Mouse (Mus musculus) olfactory bulb, adult 2 months (tissue): ENCODE results near the gene Aurkaip1. TPM values are rescaled to one million over a fixed set of nuclear protein-coding genes. Genes with fewer than 3 reads are reported as not detected.

Experiments
- H3K27ac ChIP-seq: fragments of 200-500 bp; 2 replicates; pipeline ENCODE4 v1.5.1; 2012; ENCODE audit warnings: low read depth, low read length; ENCODE audit not compliant: insufficient read depth
- H3K4me1 ChIP-seq: fragments of 200-500 bp; 2 replicates; pipeline ENCODE4 v1.6.1; 2012; ENCODE audit warnings: low read length; ENCODE audit not compliant: control insufficient read depth, insufficient read depth
- H3K4me3 ChIP-seq: fragments of 200-500 bp; 2 replicates; pipeline ENCODE4 v1.5.1; 2012; ENCODE audit warnings: mild to moderate bottlenecking, low read depth, low read length, moderate library complexity; ENCODE audit not compliant: insufficient read depth
- CTCF ChIP-seq: fragments of 200-500 bp; IDR thresholded peaks from 2 replicates; pipeline ENCODE4 v1.5.1; 2012; ENCODE audit warnings: low read depth, mild to moderate bottlenecking, low read length, moderate library complexity; ENCODE audit not compliant: insufficient read depth
- POLR2A ChIP-seq: fragments of 200-500 bp; IDR thresholded peaks from 2 replicates; pipeline ENCODE4 v1.6.1; 2012; ENCODE audit warnings: mild to moderate bottlenecking, low read depth, low read length, moderate library complexity; ENCODE audit not compliant: insufficient read depth
- WGBS: fragments of 180-500 bp; shearing (Covaris S2); methylation state at CpG from one replicate; pipeline ENCODE4 v1.1.7; 2018; 5-methylcytosine and 5-hydroxymethylcytosine counted together
- polyA plus RNA-seq: library from polyadenylated mRNA; stranded (reverse); fragments of >200 nt; gene quantifications from 2 replicates; pipeline ENCODE4 v1.2.4, GENCODE M21; 2012; ENCODE audit warnings: low replicate concordance; ENCODE audit not compliant: missing spikeins, insufficient read depth, insufficient read length

Aurkaip1 gene
- polyA plus RNA-seq, 1 experiment = not detected

- no peaks in the 10 kb centered on the region for H3K4me1 ChIP-seq
- H3K27ac ChIP-seq = no peak overlapping the region
- TF ChIP-seq POLR2A = no peak
- no peak for TF ChIP-seq CTCF
- WGBS = 79% methylated on average over 24 of the region's 24 CpGs
- H3K4me3 ChIP-seq = no peak overlapping the region
These were observed 39.7 kb upstream of the Aurkaip1 start for GRCm38 (mm10) chr4:155791240-155791933.

- WGBS = 78% methylated on average over 2 of the region's 2 CpGs
- no peaks in the 10 kb centered on the region for H3K4me1 ChIP-seq
- H3K4me3 ChIP-seq = no peak overlapping the region
- H3K27ac ChIP-seq = no peak overlapping the region
- TF ChIP-seq CTCF (no peak), POLR2A (no peak)
These were observed 37.3 kb upstream of the Aurkaip1 start for GRCm38 (mm10) chr4:155793730-155794129.

GRCm38 (mm10) chr4:155802075-155802474 lies 29.0 kb upstream of the Aurkaip1 start:
- TF ChIP-seq POLR2A (no peak), CTCF (no peak)
- Histone ChIP-seq H3K4me3 (no peak overlapping the region), H3K27ac (no peak overlapping the region), H3K4me1 (peaks cover 9% of the 10 kb centered on the region)
- 93% methylated on average over 1 of the region's 1 CpGs for WGBS

DNA sequence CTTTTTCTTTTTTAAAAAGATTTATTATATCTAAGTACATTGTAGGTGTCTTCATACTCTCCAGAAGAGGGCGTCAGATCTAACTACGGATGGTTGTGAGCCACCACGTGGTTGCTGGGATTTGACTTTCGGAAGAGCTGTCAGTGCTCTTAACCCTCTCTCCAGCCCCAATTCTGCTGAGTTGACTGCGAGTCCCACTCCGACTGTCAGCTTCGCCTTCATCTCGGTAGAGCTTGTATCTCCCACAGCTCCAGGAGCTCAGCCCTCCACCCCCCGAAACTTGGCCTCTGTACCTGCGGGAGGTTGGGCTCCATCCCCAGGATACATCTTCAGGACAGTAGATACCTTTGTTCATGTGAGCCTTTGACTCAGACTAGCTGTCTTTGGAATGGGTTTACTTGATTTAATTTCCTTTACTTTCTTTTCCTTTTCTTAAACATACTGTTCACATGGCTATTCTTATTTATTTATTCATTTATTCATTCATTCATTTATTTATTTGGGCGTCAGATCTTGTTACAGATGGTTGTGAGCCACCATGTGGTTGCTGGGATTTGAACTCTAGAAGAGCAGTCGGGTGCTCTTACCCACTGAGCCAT lies 28.2 kb upstream of the Aurkaip1 start, which contains the start of gene Mrpl20:
Mrpl20 (plus strand) TSS at position 138 of the 599 bp plus-strand sequence.
- no peak within 1 kb of the TSS; the same call in none of the 2 replicates for H3K27ac ChIP-seq
- peak within 1 kb of the TSS; percentile 81 for H3K4me3 ChIP-seq
- TF ChIP-seq CTCF (no peak), POLR2A (no peak)
- peaks cover 9% of the 10 kb centered on the region for H3K4me1 ChIP-seq
- WGBS = 10% methylated on average over 12 of the region's 12 CpGs

- Histone ChIP-seq H3K27ac (no peak overlapping the region; the same call in none of the 2 replicates), H3K4me1 (peaks cover 9% of the 10 kb centered on the region), H3K4me3 (peak overlapping the region; percentile 81)
- under 1% methylated on average over 58 of the region's 58 CpGs for WGBS
- TF ChIP-seq POLR2A = peak; percentile 83
- TF ChIP-seq CTCF = no peak
These were observed 27.6 kb upstream of the Aurkaip1 start for GRCm38 (mm10) chr4:155803340-155804041.

DNA sequence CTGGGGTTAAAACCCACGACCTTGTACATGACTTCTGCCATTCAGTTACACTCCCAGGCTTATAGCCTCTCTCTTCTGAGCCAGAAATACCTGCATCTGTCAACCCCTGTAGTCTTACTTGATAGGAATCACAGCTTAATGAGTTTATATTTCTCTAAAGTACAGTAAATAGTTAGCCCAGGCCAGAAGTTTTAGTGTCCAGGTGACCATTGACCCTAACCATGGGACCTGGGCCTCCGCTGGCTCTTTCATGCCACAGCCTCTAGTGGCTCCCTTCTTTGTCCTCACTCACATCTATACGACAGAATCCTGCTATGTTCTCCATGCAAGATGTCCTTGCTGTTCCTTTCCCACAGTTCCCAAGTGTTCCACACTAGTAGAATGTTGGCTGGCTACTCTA lies 23.2 kb upstream of the Aurkaip1 start:
- H3K27ac ChIP-seq = no peak overlapping the region
- no peak for TF ChIP-seq CTCF
- TF ChIP-seq POLR2A = no peak
- H3K4me3 ChIP-seq = no peak overlapping the region
- WGBS = 91% methylated on average over 3 of the region's 3 CpGs
- H3K4me1 ChIP-seq = peaks cover 6% of the 10 kb centered on the region

GRCm38 (mm10) chr4:155811929-155812664 lies 19.0 kb upstream of the Aurkaip1 start, which contains the start of gene Ccnl2:
Gene Ccnl2, plus strand, starts transcription at chr4:155812489.
- Histone ChIP-seq H3K4me1 (no peaks in the 10 kb centered on the region), H3K4me3 (peak within 1 kb of the TSS; percentile 73), H3K27ac (peak within 1 kb of the TSS; percentile 91)
- under 1% methylated on average over 60 of the region's 60 CpGs for WGBS
- TF ChIP-seq CTCF (no peak), POLR2A (peak; percentile 72)

- peak overlapping the region; percentile 73 for H3K4me3 ChIP-seq
- peak overlapping the region; percentile 79 for H3K27ac ChIP-seq
- under 1% methylated on average over 49 of the region's 49 CpGs for WGBS
- H3K4me1 ChIP-seq = no peaks in the 10 kb centered on the region
- TF ChIP-seq CTCF = no peak
- no peak for TF ChIP-seq POLR2A
These were observed 18.3 kb upstream of the Aurkaip1 start for GRCm38 (mm10) chr4:155812665-155813181.
